Mouse (Mus musculus) intestine, postnatal 0 days (tissue): ENCODE data around the gene Parp8. TPM values are rescaled to one million over a fixed set of nuclear protein-coding genes. Genes with fewer than 3 reads are reported as not detected.

ENCODE experiments used
- ATAC-seq: fragments of 200-750 bp; cut with Nextera tagmentation; 2 replicates; pipeline ENCODE4 v1.8.0; 2017; ENCODE audit warnings: mild to moderate bottlenecking, moderate TSS enrichment, moderate library complexity
- H3K27ac ChIP-seq: fragments of 300-500 bp; sonication (generic); 2 replicates; pipeline ENCODE4 v1.5.1; 2014; ENCODE audit warnings: mild to moderate bottlenecking, low read depth, low read length, moderate library complexity
- H3K27me3 ChIP-seq: fragments of 300-500 bp; sonication (generic); replicated peaks from 2 replicates; pipeline ENCODE4 v1.6.1; 2014; ENCODE audit warnings: low read length, mixed read lengths; ENCODE audit not compliant: control insufficient read depth, insufficient read depth
- H3K36me3 ChIP-seq: fragments of 300-500 bp; sonication (generic); 2 replicates; pipeline ENCODE4 v1.6.1; 2014; ENCODE audit warnings: mild to moderate bottlenecking, moderate library complexity; ENCODE audit not compliant: control insufficient read depth, insufficient read depth
- H3K4me1 ChIP-seq: fragments of 300-500 bp; sonication (generic); replicated peaks from 2 replicates; pipeline ENCODE4 v1.6.1; 2014; ENCODE audit warnings: antibody characterized with exemption, low read length, mixed read lengths; ENCODE audit not compliant: control insufficient read depth, insufficient read depth
- H3K4me2 ChIP-seq: fragments of 300-500 bp; sonication (generic); replicated peaks from 2 replicates; pipeline ENCODE4 v1.6.1; 2014; ENCODE audit warnings: low read depth, mild to moderate bottlenecking, moderate library complexity
- H3K4me3 ChIP-seq: fragments of 300-500 bp; sonication (generic); 2 replicates; pipeline ENCODE4 v1.5.1; 2014; ENCODE audit warnings: low read depth, low read length
- H3K9ac ChIP-seq: fragments of 300-500 bp; sonication (generic); 2 replicates; pipeline ENCODE4 v1.6.1; 2014; ENCODE audit warnings: mild to moderate bottlenecking, low read depth, low read length
- H3K9me3 ChIP-seq: fragments of 300-500 bp; sonication (generic); 2 replicates; pipeline ENCODE4 v1.6.1; 2016; ENCODE audit warnings: mixed run types; ENCODE audit not compliant: control insufficient read depth
- CTCF ChIP-seq: sonication (generic); IDR thresholded peaks from 2 replicates; pipeline ENCODE4 v1.5.1; 2016; ENCODE audit warnings: low read depth, mild to moderate bottlenecking, control low read depth, antibody characterized with exemption, moderate library complexity
- WGBS: fragments of 180-500 bp; shearing (Covaris S2); extraction: QIAGEN DNeasy Blood & Tissue Kit; methylation state at CpG from one replicate; pipeline ENCODE4 v1.1.7; 2014; 5-methylcytosine and 5-hydroxymethylcytosine counted together
- polyA plus RNA-seq: library from polyadenylated mRNA; unstranded; fragments of >200 nt; fragmentation: Nextera tagmentation; extraction: Ambion mirVana; gene quantifications from 2 replicates; pipeline ENCODE4 v1.2.1, GENCODE M21; 2015

The Parp8 gene
- polyA plus RNA-seq, 1 experiment from 2014 or later = 2.2 TPM

GRCm38 (mm10) chr13:116958776-116959589 lies 66.4 kb downstream of the Parp8 start:
- H3K9ac ChIP-seq = no peak overlapping the region
- H3K4me1 ChIP-seq = no peaks in the 10 kb centered on the region
- no peaks in the 10 kb centered on the region for H3K36me3 ChIP-seq
- H3K4me3 ChIP-seq = no peak overlapping the region
- TF ChIP-seq CTCF = no peak
- no peak overlapping the region for H3K4me2 ChIP-seq
- no peaks in the 10 kb centered on the region for H3K9me3 ChIP-seq
- 76% methylated on average over 7 of the region's 7 CpGs for WGBS
- H3K27ac ChIP-seq = no peak overlapping the region
- no peak for ATAC-seq
- no peaks in the 10 kb centered on the region for H3K27me3 ChIP-seq

- no peak overlapping the region for H3K4me2 ChIP-seq
- ATAC-seq = no peak
- H3K36me3 ChIP-seq = no peaks in the 10 kb centered on the region
- no peak overlapping the region for H3K9ac ChIP-seq
- H3K27me3 ChIP-seq = no peaks in the 10 kb centered on the region
- H3K4me1 ChIP-seq = no peaks in the 10 kb centered on the region
- H3K27ac ChIP-seq = no peak overlapping the region
- H3K9me3 ChIP-seq = no peaks in the 10 kb centered on the region
- no peak overlapping the region for H3K4me3 ChIP-seq
- no peak for TF ChIP-seq CTCF
- whole genome bisulfite sequencing = 65% methylated on average over 3 of the region's 3 CpGs
Measured at GRCm38 (mm10) chr13:116957577-116957976, 67.8 kb downstream of the Parp8 start.

GRCm38 (mm10) chr13:116951336-116951735 lies 74.0 kb downstream of the Parp8 start:
- Histone ChIP-seq H3K36me3 (no peaks in the 10 kb centered on the region), H3K27me3 (no peaks in the 10 kb centered on the region), H3K4me1 (no peaks in the 10 kb centered on the region), H3K27ac (no peak overlapping the region), H3K9me3 (no peaks in the 10 kb centered on the region), H3K4me3 (no peak overlapping the region), H3K9ac (no peak overlapping the region), H3K4me2 (no peak overlapping the region)
- TF ChIP-seq CTCF = no peak
- 90% methylated on average over 3 of the region's 3 CpGs for WGBS
- no peak for ATAC-seq

- TF ChIP-seq CTCF = no peak
- no peaks in the 10 kb centered on the region for H3K36me3 ChIP-seq
Measured at GRCm38 (mm10) chr13:116949527-116949926, 75.8 kb downstream of the Parp8 start.

GRCm38 (mm10) chr13:116949056-116949455 lies 76.3 kb downstream of the Parp8 start:
- no peaks in the 10 kb centered on the region for H3K27me3 ChIP-seq
- no peak for ATAC-seq
- no peaks in the 10 kb centered on the region for H3K4me1 ChIP-seq
- H3K4me3 ChIP-seq = no peak overlapping the region
- no peak overlapping the region for H3K4me2 ChIP-seq
- H3K27ac ChIP-seq = no peak overlapping the region
- TF ChIP-seq CTCF = no peak
- H3K36me3 ChIP-seq = no peaks in the 10 kb centered on the region
- no peak overlapping the region for H3K9ac ChIP-seq
- no peaks in the 10 kb centered on the region for H3K9me3 ChIP-seq
- WGBS = 90% methylated on average over 6 of the region's 6 CpGs

More at GRCm38 (mm10) chr13:116949527-116949926, 75.8 kb downstream of the Parp8 start:
- no peaks in the 10 kb centered on the region for H3K27me3 ChIP-seq
- H3K27ac ChIP-seq = no peak overlapping the region
- no peaks in the 10 kb centered on the region for H3K9me3 ChIP-seq
- H3K4me3 ChIP-seq = no peak overlapping the region
- H3K9ac ChIP-seq = no peak overlapping the region
- H3K4me2 ChIP-seq = no peak overlapping the region
- ATAC-seq = no peak
- no peaks in the 10 kb centered on the region for H3K4me1 ChIP-seq
- 76% methylated on average over 4 of the region's 4 CpGs for WGBS

GRCm38 (mm10) chr13:116948299-116948659 lies 77.1 kb downstream of the Parp8 start:
- Histone ChIP-seq H3K9me3 (no peaks in the 10 kb centered on the region), H3K9ac (no peak overlapping the region), H3K27ac (no peak overlapping the region), H3K27me3 (no peaks in the 10 kb centered on the region), H3K4me2 (no peak overlapping the region), H3K4me3 (no peak overlapping the region), H3K36me3 (no peaks in the 10 kb centered on the region), H3K4me1 (no peaks in the 10 kb centered on the region)
- ATAC-seq = no peak
- 58% methylated on average over 5 of the region's 5 CpGs for WGBS
- no peak for TF ChIP-seq CTCF
